12 mouse cellular contexts compared by ENCODE assay signal in genomic region chr17:33926207-33926932, GRCm38 (mm10). TPM values are rescaled to one million over a fixed set of nuclear protein-coding genes. Genes with fewer than 3 reads are reported as not detected.
A peak's percentile ranks its signal among the peaks of the same experiment; 100 is the strongest.
DNase-seq lines count a peak whose midpoint lies in the region; ATAC-seq and TF ChIP-seq lines count a peak whose summit lies in the region.
"Had no signal": no experiment of that assay in that cellular context is flagged by ENCODE, and none has a peak within 500 bp of the region (broad histone marks: within the 10 kb centered on the region; RNA-seq: fewer than 3 reads in every experiment).

No protein-coding gene starts in this region.

- intact Hi-C loops in heart, postnatal 25 days (cut with DNase I): no loop called here

- 0 out of 2 replicates have a peak overlapping the region, but pooled peaks have one; percentile 6 for H3K4me3 ChIP-seq in heart, embryonic 10.5 days
- H3K4me3 ChIP-seq in G1E (ENCODE audit: low read depth, low read length): peak overlapping the region; percentile 21; the same call in 1 of the 2 replicates
- H3K4me3 ChIP-seq in liver, adult 2 months (ENCODE audit: insufficient read depth, low read depth, low read length): no peak overlapping the region
- H3K4me3 ChIP-seq: megakaryocyte, embryonic 14.5 days had no signal

- no peak for ATAC-seq in G1E (ENCODE audit: extremely low read depth, insufficient number of reproducible peaks, low FRiP score, poor library complexity, severe bottlenecking)
- ATAC-seq: Patski had no signal

- peaks cover 24% of the 10 kb centered on the region for H3K4me1 ChIP-seq in heart, embryonic 10.5 days
- H3K4me1 ChIP-seq in G1E (ENCODE audit: insufficient read depth, low read depth, low read length): peaks cover 69% of the 10 kb centered on the region
- no peaks in the 10 kb centered on the region; the same call in 1 of the 2 replicates for H3K4me1 ChIP-seq in liver, adult 2 months (ENCODE audit: control insufficient read depth, insufficient read depth, low read length)

- H3K27ac ChIP-seq in heart, embryonic 10.5 days: no peak overlapping the region
- no peak overlapping the region for H3K27ac ChIP-seq in liver, adult 2 months (replicated peaks; ENCODE audit: insufficient read depth, low read depth, low read length)
- H3K27ac ChIP-seq: hindbrain, embryonic 14.5 days had no signal

- no peak for TF ChIP-seq POLR2A in liver, adult 2 months (IDR thresholded peaks at IDR 0.05; ENCODE audit: extremely low read depth, insufficient read depth, low read length)

- no peaks in the 10 kb centered on the region for H3K27me3 ChIP-seq in heart, embryonic 10.5 days (ENCODE audit: insufficient read depth, poor library complexity, severe bottlenecking)
- H3K27me3 ChIP-seq in G1E (ENCODE audit: insufficient read depth, low read length): no peaks in the 10 kb centered on the region
- H3K27me3 ChIP-seq in liver, adult 2 months (ENCODE audit: control insufficient read depth, insufficient read depth, low read length): no peaks in the 10 kb centered on the region
- H3K27me3 ChIP-seq: megakaryocyte, embryonic 14.5 days; Patski had no signal

- H3K36me3 ChIP-seq in heart, embryonic 10.5 days: peaks cover 11% of the 10 kb centered on the region; the same call in 1 of the 2 replicates
- peaks cover 64% of the 10 kb centered on the region for H3K36me3 ChIP-seq in G1E (replicated peaks)
- H3K36me3 ChIP-seq in liver, adult 2 months (ENCODE audit: control insufficient read depth, insufficient read depth, low read length): 0 out of 2 replicates have a peak, but pooled peaks cover 2% of the 10 kb centered on the region

- H3K79me2 ChIP-seq in liver, adult 2 months (ENCODE audit: control insufficient read depth, insufficient read depth, low read length): peaks cover 11% of the 10 kb centered on the region; the same call in 1 of the 2 replicates

- H3K9ac ChIP-seq in liver, adult 2 months (ENCODE audit: low read depth, low read length): no peak overlapping the region
- H3K9ac ChIP-seq: hindbrain, embryonic 14.5 days had no signal

- no peak for DNase-seq in heart, embryonic 10.5 days (ENCODE audit: low spot score)
- no peak for DNase-seq in heart, postnatal 25 days (ENCODE audit: low spot score)
- DNase-seq in lung, postnatal 36 days: peak; percentile 42
- no peak for DNase-seq in lung, adult 18-20 months
- DNase-seq in G1E (ENCODE audit: low spot score): no peak
- no peak for DNase-seq in liver, adult 2 months (ENCODE audit: extremely low read depth, low read depth, low spot score)
- DNase-seq in adrenal gland, postnatal 10 days: no peak
- DNase-seq in right cerebral cortex, adult 18-20 months: no peak
- DNase-seq: gastrocnemius, postnatal 14 days had no signal

- TF ChIP-seq CTCF in G1E (IDR thresholded peaks at IDR 0.05; ENCODE audit: low read depth, low read length): no peak
- TF ChIP-seq CTCF in liver, adult 2 months (IDR thresholded peaks at IDR 0.05; ENCODE audit: low read depth, low read length): peak; percentile 48

- no peaks in the 10 kb centered on the region for H3K9me3 ChIP-seq in heart, embryonic 10.5 days
- no peaks in the 10 kb centered on the region for H3K9me3 ChIP-seq in G1E (replicated peaks)
- H3K9me3 ChIP-seq: megakaryocyte, embryonic 14.5 days had no signal

- 75% methylated on average over 17 of the region's 17 CpGs for WGBS in heart, embryonic 10.5 days
- 88% methylated on average over 17 of the region's 17 CpGs for whole genome bisulfite sequencing in liver, adult 2 months

RNA-seq across cellular contexts. Expression of gene Rgl2, which starts 3.0 kb away (rescaled TPM):
- polyA plus RNA-seq in heart, embryonic 10.5 days (2016; fragmentation: Nextera tagmentation; extraction: Ambion mirVana): 37.1 and 44.2 TPM in 2 replicates
- 10 to 100 TPM; 38.2 to 44.6 TPM for total RNA-seq in heart, postnatal 25 days (2021)
- total RNA-seq in G1E (2014; fragmentation: Nextera tagmentation) (27.0 and 32.9 TPM in 2 replicates), G1E (2017) (35.5 and 38.9 TPM in 2 replicates)
- 145 and 166 TPM in 2 replicates for polyA plus RNA-seq in G1E (2012)
- 9.8 and 10.9 TPM in 2 replicates for total RNA-seq in liver, adult 2 months (2014; rRNA removed)
- polyA plus RNA-seq in liver, adult 2 months (2012; rRNA removed): 19.4 and 27.7 TPM in 2 replicates
- total RNA-seq in adrenal gland, postnatal 10 days (2021): 10 to 100 TPM; 57.1 to 76.3 TPM

RNA-seq across cellular contexts. Expression of gene Zbtb22, which starts 10.7 kb away (rescaled TPM):
- polyA plus RNA-seq in heart, embryonic 10.5 days (2016; fragmentation: Nextera tagmentation; extraction: Ambion mirVana): 16.0 and 17.3 TPM in 2 replicates
- 10 to 100 TPM; 15.5 to 19.4 TPM for total RNA-seq in heart, postnatal 25 days (2021)
- total RNA-seq in G1E (2014; fragmentation: Nextera tagmentation): 9.5 and 15.8 TPM in 2 replicates
- total RNA-seq in G1E (2017): 19.7 and 22.2 TPM in 2 replicates
- polyA plus RNA-seq in G1E (2012): 41.9 and 42.1 TPM in 2 replicates
- 11.1 and 12.7 TPM in 2 replicates for total RNA-seq in liver, adult 2 months (2014; rRNA removed)
- 23.9 and 30.2 TPM in 2 replicates for polyA plus RNA-seq in liver, adult 2 months (2012; rRNA removed)
- total RNA-seq in adrenal gland, postnatal 10 days (2021): 10 to 100 TPM; 29.2 to 34.3 TPM

RNA-seq across cellular contexts. Expression of gene Tapbp, which starts 10.7 kb away (rescaled TPM):
- 13.9 and 20.5 TPM in 2 replicates for polyA plus RNA-seq in heart, embryonic 10.5 days (2016; fragmentation: Nextera tagmentation; extraction: Ambion mirVana)
- total RNA-seq in heart, postnatal 25 days (2021): 100 to 1,000 TPM in 1 of 2 experiments, 10 to 100 TPM in 1; 93.5 to 104 TPM
- total RNA-seq in G1E (2014; fragmentation: Nextera tagmentation): 34.0 and 43.0 TPM in 2 replicates
- 17.0 and 18.5 TPM in 2 replicates for total RNA-seq in G1E (2017)
- 142 and 157 TPM in 2 replicates for polyA plus RNA-seq in G1E (2012)
- total RNA-seq in liver, adult 2 months (2014; rRNA removed): 47.2 and 58.5 TPM in 2 replicates
- 95.4 and 105 TPM in 2 replicates for polyA plus RNA-seq in liver, adult 2 months (2012; rRNA removed)
- 100 to 1,000 TPM; 131 to 150 TPM for total RNA-seq in adrenal gland, postnatal 10 days (2021)

RNA-seq across cellular contexts. Expression of gene Pfdn6, which starts 13.8 kb away (rescaled TPM):
- 161 and 198 TPM in 2 replicates for polyA plus RNA-seq in heart, embryonic 10.5 days (2016; fragmentation: Nextera tagmentation; extraction: Ambion mirVana)
- 10 to 100 TPM; 70.7 to 77.3 TPM for total RNA-seq in heart, postnatal 25 days (2021)
- 63.5 and 75.3 TPM in 2 replicates for total RNA-seq in G1E (2014; fragmentation: Nextera tagmentation)
- 133 and 141 TPM in 2 replicates for total RNA-seq in G1E (2017)
- polyA plus RNA-seq in G1E (2012): 347 and 373 TPM in 2 replicates
- 37.9 and 40.8 TPM in 2 replicates for total RNA-seq in liver, adult 2 months (2014; rRNA removed)
- 15.5 and 21.9 TPM in 2 replicates for polyA plus RNA-seq in liver, adult 2 months (2012; rRNA removed)
- 10 to 100 TPM; 81.2 to 94.9 TPM for total RNA-seq in adrenal gland, postnatal 10 days (2021)

RNA-seq across cellular contexts. Expression of gene Wdr46, which starts 14.1 kb away (rescaled TPM):
- polyA plus RNA-seq in heart, embryonic 10.5 days (2016; fragmentation: Nextera tagmentation; extraction: Ambion mirVana): 35.8 and 48.1 TPM in 2 replicates
- total RNA-seq in heart, postnatal 25 days (2021): 10 to 100 TPM in 1 of 2 experiments, 1 to 10 TPM in 1; 9.3 to 10.2 TPM
- total RNA-seq in G1E (2014; fragmentation: Nextera tagmentation): 29.6 and 34.2 TPM in 2 replicates
- 30.7 and 31.1 TPM in 2 replicates for total RNA-seq in G1E (2017)
- polyA plus RNA-seq in G1E (2012): 72.2 and 83.2 TPM in 2 replicates
- 9.3 and 11.3 TPM in 2 replicates for total RNA-seq in liver, adult 2 months (2014; rRNA removed)
- polyA plus RNA-seq in liver, adult 2 months (2012; rRNA removed): 13.2 and 16.4 TPM in 2 replicates
- 10 to 100 TPM; 28.4 to 29.7 TPM for total RNA-seq in adrenal gland, postnatal 10 days (2021)
